Mouse (Mus musculus) bone marrow macrophage, adult 2 months (primary cell): Measurements from ENCODE around the gene Bbs9.

Experiments used
- CTCF ChIP-seq: IDR thresholded peaks from 2 replicates; pipeline ENCODE4 v1.5.1; 2012; ENCODE audit warnings: low read depth, mild to moderate bottlenecking, low read length, moderate library complexity
- POLR2A ChIP-seq: IDR thresholded peaks from 2 replicates; pipeline ENCODE4 v1.6.1; 2012; ENCODE audit warnings: mild to moderate bottlenecking, low read depth, low read length, borderline replicate concordance

- no peak for TF ChIP-seq CTCF
- TF ChIP-seq POLR2A: no peak
These were observed 292.3 kb downstream of the Bbs9 start for GRCm38 (mm10) chr9:22767860-22768259.
